Mouse (Mus musculus) cerebellum, adult 18-20 months (tissue): ENCODE results near the gene Golga7b.
A peak's percentile ranks its signal among the peaks of the same experiment; 100 is the strongest.

Source experiments
- DNase-seq, 2 experiments: peaks; one replicate each; pipeline ENCODE4 v3.0.0; 2021

The Golga7b gene

DNA sequence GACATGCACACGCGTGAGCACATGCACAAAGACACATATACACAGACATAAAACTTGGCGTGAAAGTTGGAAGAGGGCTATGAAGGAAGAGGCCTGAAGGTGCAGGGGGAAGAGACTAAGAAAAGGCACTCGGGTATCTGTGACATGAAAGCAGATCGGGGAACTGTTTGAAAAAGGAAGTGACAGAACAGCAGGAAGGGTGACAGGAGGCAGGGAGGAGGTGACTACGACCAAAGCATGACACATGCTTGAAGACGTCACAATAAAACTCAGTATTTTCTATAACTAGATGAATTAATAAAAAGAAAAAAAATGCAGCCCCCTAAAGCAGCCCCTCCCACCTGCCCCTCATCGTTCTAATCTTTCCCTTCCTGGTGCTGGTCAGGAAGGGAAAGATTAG, 58.4 kb downstream of the Golga7b start:
- DNase-seq, result no peak

DNA sequence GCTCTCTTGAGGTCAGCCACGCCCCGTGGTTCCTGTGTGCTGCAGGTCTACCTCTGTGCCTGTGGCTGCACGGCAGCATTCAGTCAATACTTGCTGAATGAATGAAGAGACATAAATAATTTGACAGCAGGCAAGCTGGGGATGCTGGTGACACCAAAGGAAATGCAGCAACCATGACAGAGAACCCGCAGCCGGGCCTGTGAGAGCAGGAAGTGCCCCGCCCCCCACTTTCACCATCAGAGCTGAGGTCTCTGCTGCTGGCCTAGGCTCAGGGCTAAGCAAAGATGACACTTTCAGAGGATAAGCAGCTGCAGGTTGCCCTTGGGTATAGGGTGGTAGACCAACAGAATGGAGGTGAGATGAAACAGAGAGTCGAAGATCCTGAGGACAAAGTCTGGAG, 58.8 kb downstream of the Golga7b start:
- no peak for DNase-seq

DNA sequence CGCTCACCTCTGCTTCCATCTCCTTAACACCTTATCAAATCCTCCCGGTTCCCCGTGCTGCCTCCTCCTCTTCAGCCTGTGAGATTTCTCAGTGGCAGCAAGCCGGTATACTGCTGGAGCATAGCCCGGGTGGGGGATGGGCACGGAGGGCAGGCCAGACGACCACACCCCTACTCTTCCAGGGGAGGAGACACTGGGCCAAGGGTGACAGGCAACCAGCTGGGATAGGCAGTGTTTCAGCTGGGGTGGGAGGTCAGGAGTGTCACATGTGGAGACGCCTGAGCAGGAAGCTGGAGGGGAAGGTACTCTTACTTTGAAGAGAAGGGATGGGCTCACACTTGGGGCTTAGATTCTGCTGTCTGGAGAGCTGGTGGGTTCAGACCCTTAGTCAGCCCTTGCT, 59.6 kb downstream of the Golga7b start:
- no peak for DNase-seq

- no peak for DNase-seq
Measured at GRCm38 (mm10) chr19:42308931-42309330, 61.6 kb downstream of the Golga7b start.

DNA sequence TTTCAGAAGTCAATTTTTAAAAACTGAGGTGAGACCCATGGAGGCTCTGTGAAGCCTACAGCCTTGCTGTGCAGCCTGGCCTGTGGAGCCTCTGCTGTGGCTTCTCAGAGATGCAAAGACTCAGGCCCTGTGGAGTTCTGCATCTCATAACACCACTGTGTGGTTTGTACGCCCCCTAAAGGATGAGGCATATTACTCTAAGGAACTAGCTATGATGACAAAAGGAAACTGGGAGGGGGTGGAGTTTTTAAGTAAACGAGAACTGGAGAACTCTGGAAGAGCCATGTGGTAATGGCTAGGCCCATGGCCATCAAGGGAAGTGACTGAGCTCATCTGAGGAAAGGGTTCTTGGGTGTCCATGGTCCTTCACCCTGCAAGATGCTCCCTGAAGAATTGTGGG, 64.0 kb downstream of the Golga7b start:
- DNase-seq, result no peak

DNA sequence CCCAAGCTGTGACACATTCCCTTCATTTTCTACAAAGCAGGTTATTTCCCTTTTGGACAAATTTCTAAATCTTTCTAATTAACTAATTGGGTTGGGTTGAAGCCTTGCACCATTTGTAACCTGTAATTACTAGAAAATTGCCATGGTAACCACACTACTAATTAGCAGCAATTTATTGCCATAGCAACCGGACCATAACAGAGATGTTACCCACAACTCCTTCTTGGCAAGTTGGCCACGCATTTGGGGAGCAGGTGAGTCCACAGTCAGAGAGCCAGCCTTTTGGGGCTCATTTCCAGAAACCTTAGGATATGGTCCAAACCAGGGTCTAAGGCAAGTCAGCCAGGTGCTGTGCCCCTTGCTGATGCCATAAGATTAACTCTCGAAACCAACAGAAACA, 64.8 kb downstream of the Golga7b start:
- DNase-seq, result no peak

- DNase-seq, result no peak
Measured at GRCm38 (mm10) chr19:42315070-42315679, 67.8 kb downstream of the Golga7b start.

DNA sequence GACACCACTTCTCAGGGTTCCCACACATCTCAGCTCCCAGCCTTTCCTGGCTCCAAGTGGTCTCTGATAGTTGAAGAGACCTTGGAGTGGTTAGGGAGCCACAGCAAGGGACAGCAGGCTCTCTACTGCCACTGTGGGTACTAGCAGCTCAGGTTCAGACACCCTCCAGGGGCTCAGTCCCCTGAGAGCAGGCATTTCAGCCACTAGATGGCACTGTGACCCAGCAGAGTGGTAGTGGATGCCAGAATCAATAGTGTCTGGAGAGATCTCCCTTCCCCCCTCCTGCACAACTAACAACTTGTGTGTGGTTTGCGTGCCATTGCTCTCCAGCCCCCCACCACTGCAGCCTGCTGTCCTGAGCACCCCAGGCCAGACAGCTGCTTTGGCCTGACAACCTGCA, 68.5 kb downstream of the Golga7b start:
- DNase-seq, result peak; percentile 68 to 77

GRCm38 (mm10) chr19:42316525-42316924, 69.2 kb downstream of the Golga7b start:
- DNase-seq, result peak; percentile 26 to 37

DNA sequence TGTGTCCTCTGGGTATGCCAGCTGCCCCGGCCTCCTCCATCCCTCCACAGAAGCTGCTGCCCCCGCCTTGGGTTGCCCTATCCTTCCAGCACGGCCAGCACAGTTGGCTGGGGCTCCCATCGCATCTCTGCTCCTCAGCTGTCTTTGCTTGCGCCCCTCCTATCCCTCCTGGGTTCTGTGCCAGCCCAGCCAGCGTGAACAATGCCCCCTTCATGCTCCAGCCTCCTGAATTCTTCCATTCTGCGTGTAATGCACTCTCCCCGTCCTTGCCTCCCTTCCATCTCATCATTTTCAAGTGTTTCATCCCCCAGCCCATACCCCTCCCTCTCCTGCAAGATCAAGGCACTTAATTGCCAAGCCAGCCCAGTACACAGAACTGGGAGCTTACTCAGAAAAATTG, 69.6 kb downstream of the Golga7b start:
- DNase-seq, result peak; percentile 24 to 43

DNA sequence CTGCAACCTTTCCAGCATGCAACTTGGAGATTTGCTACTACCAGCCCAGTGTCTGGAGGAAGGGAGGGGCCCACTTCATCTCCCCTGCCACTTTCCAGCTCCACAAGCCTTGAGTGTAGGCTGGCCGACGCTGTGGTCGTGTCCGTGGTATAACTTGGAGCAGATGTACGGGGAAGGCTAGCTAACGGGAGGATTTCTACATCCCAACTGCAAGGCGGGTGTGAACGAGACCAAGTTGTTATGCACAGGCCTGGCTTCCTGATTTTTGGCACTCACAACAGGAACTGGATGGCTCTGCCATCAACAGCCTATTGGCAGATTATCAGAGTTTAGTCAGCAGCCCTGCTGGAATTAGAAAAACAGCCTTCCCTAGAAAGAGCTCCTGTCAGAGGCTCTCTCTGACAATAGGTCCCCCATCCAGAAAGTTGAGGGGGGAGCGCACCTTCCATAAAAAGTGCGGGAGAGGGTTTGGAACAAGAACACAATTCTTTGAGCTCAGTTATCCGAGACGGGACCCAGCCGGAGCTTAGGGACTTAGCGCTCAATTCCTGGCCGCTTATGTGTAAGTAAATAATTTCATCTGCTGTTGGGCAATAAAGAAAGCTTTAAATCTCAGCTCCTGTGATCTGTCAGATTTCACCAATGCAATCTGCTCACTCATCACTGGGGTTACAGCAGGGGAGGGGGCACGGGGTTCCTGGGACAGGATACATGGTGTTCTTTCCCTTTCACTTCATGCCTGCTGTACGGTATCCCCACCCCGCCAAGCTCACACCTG, 70.5 kb downstream of the Golga7b start:
- DNase-seq, result peak; percentile 22
